Mouse (Mus musculus): Measurements from ENCODE around the gene Vmn2r98. TPM values are rescaled to one million over a fixed set of nuclear protein-coding genes. Genes with fewer than 3 reads are reported as not detected.
"Not testable (repeated sequence)": the region's sequence is repeated elsewhere in the genome, so short reads cannot be mapped to it uniquely, and the experiment has no call there.

The Vmn2r98 gene
- not detected in 2 replicates for total RNA-seq (2014; rRNA removed; ENCODE audit: low replicate concordance)
- polyA plus RNA-seq (2015; fragmentation: Nextera tagmentation; extraction: Ambion mirVana), result not detected in 2 replicates

GRCm38 (mm10) chr17:19053160-19053559 lies at the start of gene Vmn2r98:
Gene Vmn2r98, plus strand, starts transcription at chr17:19053460.
- not testable (repeated sequence) for DNase-seq (ENCODE audit: low spot score); H3K9me3 ChIP-seq (replicated peaks; ENCODE audit: control insufficient read depth, low read length); H3K9ac ChIP-seq (replicated peaks; ENCODE audit: low read depth, low read length); H3K27me3 ChIP-seq (ENCODE audit: control insufficient read depth, insufficient read depth, low read length); H3K4me1 ChIP-seq (ENCODE audit: control insufficient read depth, insufficient read depth); H3K4me2 ChIP-seq (ENCODE audit: low read depth, low read length); H3K4me3 ChIP-seq (ENCODE audit: low read depth, low read length); ATAC-seq (ENCODE audit: insufficient read depth, low read depth); H3K27ac ChIP-seq (ENCODE audit: low read depth); H3K36me3 ChIP-seq (replicated peaks; ENCODE audit: control insufficient read depth, insufficient read depth, low read length)

GRCm38 (mm10) chr17:19031441-19031840 lies 21.8 kb upstream of the Vmn2r98 start:
- H3K4me3 ChIP-seq (ENCODE audit: low read depth, low read length); H3K9me3 ChIP-seq (replicated peaks; ENCODE audit: control insufficient read depth, low read length); H3K27me3 ChIP-seq (ENCODE audit: control insufficient read depth, insufficient read depth, low read length); H3K27ac ChIP-seq (ENCODE audit: low read depth); H3K36me3 ChIP-seq (replicated peaks; ENCODE audit: control insufficient read depth, insufficient read depth, low read length); ATAC-seq (ENCODE audit: insufficient read depth, low read depth); H3K4me2 ChIP-seq (ENCODE audit: low read depth, low read length); H3K9ac ChIP-seq (replicated peaks; ENCODE audit: low read depth, low read length); H3K4me1 ChIP-seq (ENCODE audit: control insufficient read depth, insufficient read depth); DNase-seq (ENCODE audit: low spot score): not testable (repeated sequence)
- WGBS, result 33% methylated on average over 1 of the region's 1 CpGs

GRCm38 (mm10) chr17:19031962-19032361 lies 21.3 kb upstream of the Vmn2r98 start:
- H3K36me3 ChIP-seq (replicated peaks; ENCODE audit: control insufficient read depth, insufficient read depth, low read length), result no peaks in the 10 kb centered on the region
- 62% methylated on average over 2 of the region's 2 CpGs for WGBS
- peaks cover 4% of the 10 kb centered on the region; the same call in 1 of the 2 replicates for H3K9me3 ChIP-seq (replicated peaks; ENCODE audit: control insufficient read depth, low read length)
- H3K27ac ChIP-seq (ENCODE audit: low read depth), result no peak overlapping the region
- H3K4me1 ChIP-seq (ENCODE audit: control insufficient read depth, insufficient read depth), result no peaks in the 10 kb centered on the region
- DNase-seq (ENCODE audit: low spot score) (no peak), ATAC-seq (ENCODE audit: insufficient read depth, low read depth) (no peak)
- no peak for TF ChIP-seq EP300 (IDR thresholded peaks at IDR 0.05; ENCODE audit: low read depth)
- TF ChIP-seq CTCF (IDR thresholded peaks at IDR 0.05; ENCODE audit: low read depth), result no peak
- H3K9ac ChIP-seq (replicated peaks; ENCODE audit: low read depth, low read length), result no peak overlapping the region
- no peak overlapping the region for H3K4me3 ChIP-seq (ENCODE audit: low read depth, low read length)
- H3K4me2 ChIP-seq (ENCODE audit: low read depth, low read length), result no peak overlapping the region
- no peaks in the 10 kb centered on the region for H3K27me3 ChIP-seq (ENCODE audit: control insufficient read depth, insufficient read depth, low read length)

GRCm38 (mm10) chr17:19032721-19033120 lies 20.5 kb upstream of the Vmn2r98 start:
- TF ChIP-seq CTCF (IDR thresholded peaks at IDR 0.05; ENCODE audit: low read depth), result no peak
- no peak for TF ChIP-seq EP300 (IDR thresholded peaks at IDR 0.05; ENCODE audit: low read depth)
- Histone ChIP-seq H3K9me3 (replicated peaks; ENCODE audit: control insufficient read depth, low read length) (peaks cover 8% of the 10 kb centered on the region; the same call in 1 of the 2 replicates), H3K27me3 (ENCODE audit: control insufficient read depth, insufficient read depth, low read length) (no peaks in the 10 kb centered on the region), H3K9ac (replicated peaks; ENCODE audit: low read depth, low read length) (no peak overlapping the region), H3K4me3 (ENCODE audit: low read depth, low read length) (no peak overlapping the region), H3K4me2 (ENCODE audit: low read depth, low read length) (no peak overlapping the region), H3K4me1 (ENCODE audit: control insufficient read depth, insufficient read depth) (no peaks in the 10 kb centered on the region), H3K27ac (ENCODE audit: low read depth) (no peak overlapping the region), H3K36me3 (replicated peaks; ENCODE audit: control insufficient read depth, insufficient read depth, low read length) (no peaks in the 10 kb centered on the region)
- 47% methylated on average over 3 of the region's 3 CpGs for WGBS
- ATAC-seq (ENCODE audit: insufficient read depth, low read depth) (no peak), DNase-seq (ENCODE audit: low spot score) (no peak)

Other genes with a start within 250 kb of the Vmn2r98 start
- gene Vmn2r97, start 139.2 kb upstream of the Vmn2r98 start, total RNA-seq (2014; rRNA removed; ENCODE audit: low replicate concordance), result not detected in 2 replicates
- gene Vmn2r97, start 139.2 kb upstream of the Vmn2r98 start, polyA plus RNA-seq (2015; fragmentation: Nextera tagmentation; extraction: Ambion mirVana), result not detected in 2 replicates